Mouse (Mus musculus) small intestine, adult 2 months (tissue): ENCODE data around the gene Fam90a1b.
"Not testable (repeated sequence)": the region's sequence is repeated elsewhere in the genome, so short reads cannot be mapped to it uniquely, and the experiment has no call there.

Experiments used
- CTCF ChIP-seq: fragments of 200-500 bp; IDR thresholded peaks from 2 replicates; pipeline ENCODE4 v1.5.1; 2012; ENCODE audit warnings: low read depth, mild to moderate bottlenecking, control low read depth, inconsistent platforms, low read length, moderate library complexity, mixed read lengths; ENCODE audit not compliant: insufficient replicate concordance, insufficient read length; ENCODE audit errors: extremely low read depth
- POLR2A ChIP-seq: fragments of 200-500 bp; IDR thresholded peaks from 2 replicates; pipeline ENCODE4 v1.6.1; 2012; ENCODE audit warnings: low read depth, mild to moderate bottlenecking, control low read depth, inconsistent platforms, low read length, moderate library complexity

GRCm38 (mm10) chrX:94343638-94344037, 22.9 kb downstream of the Fam90a1b start:
- TF ChIP-seq POLR2A, CTCF: not testable (repeated sequence)
